Mouse (Mus musculus) CH12.LX (cell line): ENCODE results near the gene Dmac2. TPM values are rescaled to one million over a fixed set of nuclear protein-coding genes. Genes with fewer than 3 reads are reported as not detected.

Experiments
- DNase-seq: peaks from one replicate; pipeline ENCODE4 v3.0.0-alpha.2; 2013; ENCODE audit errors: extremely low read depth
- H3K27ac ChIP-seq: 2 replicates; pipeline ENCODE4 v1.5.1; 2012; ENCODE audit warnings: low read depth, mild to moderate bottlenecking, control low read depth, moderate library complexity; ENCODE audit not compliant: insufficient read depth
- H3K27me3 ChIP-seq: replicated peaks from 2 replicates; pipeline ENCODE3; 2012; ENCODE audit warnings: inconsistent platforms
- H3K36me3 ChIP-seq, 2 experiments: replicated peaks in 1 of 2; 2 replicates each; pipeline versions ENCODE3 to v1.6.1; 2012; ENCODE audit warnings: inconsistent platforms in 1 of 2, low read length in 1 of 2, mild to moderate bottlenecking in 1 of 2, mixed read lengths in 1 of 2, moderate library complexity in 1 of 2; ENCODE audit not compliant: control insufficient read depth in 1 of 2, insufficient read depth in 1 of 2
- H3K4me1 ChIP-seq, 2 experiments: 2 replicates each; pipeline ENCODE4 v1.6.1; 2012; ENCODE audit warnings: inconsistent platforms in 1 of 2, moderate library complexity in 1 of 2; ENCODE audit not compliant: insufficient read depth in 2 of 2, control insufficient read depth in 1 of 2
- H3K4me2 ChIP-seq: 2 replicates; pipeline ENCODE4 v1.6.1; 2012; ENCODE audit warnings: low read depth, mild to moderate bottlenecking, control low read depth; ENCODE audit not compliant: poor library complexity, insufficient read depth, severe bottlenecking
- H3K4me3 ChIP-seq, 3 experiments: fragments of 150-350 bp in 1 of 3; sonication (generic) in 1 of 3; replicated peaks in 1 of 3; 2 replicates each; pipeline versions ENCODE3 to v1.5.1; 2011 to 2012; ENCODE audit warnings: low read depth in 2 of 3, low read length in 2 of 3, mild to moderate bottlenecking in 2 of 3, moderate library complexity in 2 of 3, control low read depth in 1 of 3, improper control_type of control experiment in 1 of 3, inconsistent platforms in 1 of 3, mixed read lengths in 1 of 3; ENCODE audit not compliant: poor library complexity in 1 of 3
- H3K79me2 ChIP-seq: replicated peaks from 2 replicates; pipeline ENCODE4 v1.6.1; 2012; ENCODE audit warnings: mild to moderate bottlenecking, moderate library complexity; ENCODE audit not compliant: control insufficient read depth, poor library complexity, insufficient read depth, severe bottlenecking; ENCODE audit errors: extremely low read depth
- H3K9ac ChIP-seq: 2 replicates; pipeline ENCODE4 v1.6.1; 2012; ENCODE audit warnings: low read depth, mild to moderate bottlenecking, control low read depth, moderate library complexity; ENCODE audit not compliant: insufficient read depth
- H3K9me3 ChIP-seq: replicated peaks from 2 replicates; pipeline ENCODE3; 2012; ENCODE audit warnings: low read length, inconsistent platforms, mixed read lengths
- BHLHE40 ChIP-seq: IDR thresholded peaks from 2 replicates; pipeline ENCODE4 v1.6.1; 2011; ENCODE audit warnings: mild to moderate bottlenecking, low read depth, low read length, improper control_type of control experiment
- CHD1 ChIP-seq: IDR thresholded peaks from 2 replicates; pipeline ENCODE4 v1.6.1; 2012; ENCODE audit warnings: low read depth, low read length, improper control_type of control experiment, inconsistent platforms
- CTCF ChIP-seq, 2 experiments: IDR thresholded peaks in 1 of 2; conservative IDR thresholded peaks in 1 of 2; 2 replicates each; pipeline ENCODE4 v1.5.1; 2011 to 2012; ENCODE audit warnings: low read depth in 2 of 2, low read length in 2 of 2, improper control_type of control experiment in 1 of 2, inconsistent platforms in 1 of 2, mild to moderate bottlenecking in 1 of 2, moderate library complexity in 1 of 2
- E2F4 ChIP-seq: IDR thresholded peaks from 2 replicates; pipeline ENCODE4 v1.6.1; 2011; ENCODE audit warnings: low read depth, low read length, improper control_type of control experiment; ENCODE audit not compliant: insufficient replicate concordance
- EP300 ChIP-seq: IDR thresholded peaks from 2 replicates; pipeline ENCODE4 v1.6.1; 2011; ENCODE audit warnings: low read length, improper control_type of control experiment
- ETS1 ChIP-seq: conservative IDR thresholded peaks from 2 replicates; pipeline ENCODE4 v1.6.1; 2012; ENCODE audit warnings: low read depth, mild to moderate bottlenecking, inconsistent platforms, low read length, improper control_type of control experiment, moderate library complexity
- HCFC1 ChIP-seq: IDR thresholded peaks from 2 replicates; pipeline ENCODE4 v1.6.1; 2012; ENCODE audit warnings: low read depth, mild to moderate bottlenecking, inconsistent platforms, low read length, improper control_type of control experiment
- IRF4 ChIP-seq: IDR thresholded peaks from 2 replicates; pipeline ENCODE4 v1.6.1; 2014; ENCODE audit warnings: low read depth, mild to moderate bottlenecking, inconsistent platforms, low read length, improper control_type of control experiment
- JUN ChIP-seq: IDR thresholded peaks from 2 replicates; pipeline ENCODE4 v1.6.1; 2011; ENCODE audit warnings: low read depth, mild to moderate bottlenecking, low read length, improper control_type of control experiment, moderate library complexity; ENCODE audit not compliant: insufficient read depth
- JUND ChIP-seq: conservative IDR thresholded peaks from 2 replicates; pipeline ENCODE4 v1.6.1; 2011; ENCODE audit warnings: low read depth, low read length, improper control_type of control experiment
- KAT2A ChIP-seq: IDR thresholded peaks from 2 replicates; pipeline ENCODE4 v1.6.1; 2012; ENCODE audit warnings: low read length, improper control_type of control experiment, inconsistent platforms; ENCODE audit not compliant: insufficient replicate concordance
- MAX ChIP-seq: IDR thresholded peaks from 2 replicates; pipeline ENCODE4 v1.6.1; 2011; ENCODE audit warnings: low read length, improper control_type of control experiment
- NRF1 ChIP-seq: IDR thresholded peaks from 2 replicates; pipeline ENCODE4 v1.6.1; 2014; ENCODE audit warnings: low read depth, mild to moderate bottlenecking, inconsistent platforms, low read length, improper control_type of control experiment, moderate library complexity
- POLR2A ChIP-seq: IDR thresholded peaks from 2 replicates; pipeline ENCODE4 v1.6.1; 2011; ENCODE audit warnings: low read depth, mild to moderate bottlenecking, improper control_type of control experiment, low read length
- POLR2AphosphoS2 ChIP-seq: IDR thresholded peaks from 2 replicates; pipeline ENCODE4 v1.6.1; 2011; ENCODE audit warnings: low read depth, low read length, improper control_type of control experiment
- RAD21 ChIP-seq: IDR thresholded peaks from 2 replicates; pipeline ENCODE4 v1.6.1; 2011; ENCODE audit warnings: low read depth, mild to moderate bottlenecking, low read length, improper control_type of control experiment, moderate library complexity
- SIN3A ChIP-seq: IDR thresholded peaks from 2 replicates; pipeline ENCODE4 v1.6.1; 2012; ENCODE audit warnings: low read length, improper control_type of control experiment, inconsistent platforms
- UBTF ChIP-seq: IDR thresholded peaks from 2 replicates; pipeline ENCODE4 v1.6.1; 2012; ENCODE audit warnings: low read depth, mild to moderate bottlenecking, inconsistent platforms, low read length, improper control_type of control experiment, moderate library complexity
- USF1 ChIP-seq: IDR thresholded peaks from 2 replicates; pipeline ENCODE4 v1.6.1; 2014; ENCODE audit warnings: low read depth, mild to moderate bottlenecking, inconsistent platforms, low read length, improper control_type of control experiment
- ZNF384 ChIP-seq: IDR thresholded peaks from 2 replicates; pipeline ENCODE4 v1.6.1; 2012; ENCODE audit warnings: low read depth, low read length, improper control_type of control experiment, inconsistent platforms
- dilution Hi-C: fragments of 300-500 bp; cut with MboI; formaldehyde crosslinking; loops from 2 replicates; pipeline ENCODE4 v1.14.3; 2020; ENCODE audit warnings: low sequenced_read_pairs; ENCODE audit not compliant: extremely low pct_unique_long_range_greater_than_20kb, extremely low pct_ligation_motif_present
- in situ Hi-C: fragments of 300-500 bp; cut with MboI; formaldehyde crosslinking; loops from 3 replicates; pipeline ENCODE4 v1.14.3; 2019; ENCODE audit warnings: low sequenced_read_pairs, low pct_ligation_motif_present, low pct_unique_long_range_greater_than_20kb, mixed read lengths
- polyA plus RNA-seq: library from polyadenylated mRNA; unstranded; fragments of >175 nt; gene quantifications from 2 replicates; pipeline ENCODE4 v1.2.1, GENCODE M21; 2012; ENCODE audit warnings: low read depth; ENCODE audit not compliant: insufficient read length
- total RNA-seq, 2 experiments: library from RNA; depleted of rRNA; stranded (reverse); fragments of 300-350 nt in 1 of 2; fragments of >200 nt in 1 of 2; gene quantifications; 2 replicates each; pipeline ENCODE4 v1.2.3; 2012 to 2014

Dmac2 gene
- total and polyA plus RNA-seq, 3 experiments: 18.7 to 35.0 (median 19.8) TPM

- H3K4me2 ChIP-seq: no peak overlapping the region
- no peak overlapping the region for H3K9ac ChIP-seq
- H3K79me2 ChIP-seq: no peaks in the 10 kb centered on the region
- in situ Hi-C loops (no loop called here), dilution Hi-C loops (no loop called here)
- TF ChIP-seq JUN (no peak), IRF4 (no peak), EP300 (no peak), POLR2AphosphoS2 (no peak), BHLHE40 (no peak), UBTF (no peak), JUND (no peak), CHD1 (no peak), ZNF384 (no peak), POLR2A (no peak), RAD21 (no peak), HCFC1 (no peak), NRF1 (no peak), ETS1 (no peak), MAX (no peak), CTCF (conservative IDR thresholded peaks at IDR 0.05 in 1 of 2, IDR thresholded peaks at IDR 0.05 in 1 of 2; ENCODE audit: low read depth in 2 of 2, low read length in 2 of 2) (no peak), USF1 (no peak), KAT2A (no peak), SIN3A (no peak)
- H3K36me3 ChIP-seq: peaks cover 24 to 60% of the 10 kb centered on the region in 2 experiments
- DNase-seq: no peak
- H3K4me3 ChIP-seq: no peak overlapping the region
- H3K4me1 ChIP-seq: peaks cover 4 to 12% of the 10 kb centered on the region in 2 experiments
- no peak overlapping the region for H3K27ac ChIP-seq
- no peaks in the 10 kb centered on the region for H3K9me3 ChIP-seq
- no peaks in the 10 kb centered on the region for H3K27me3 ChIP-seq
These were observed 4.7 kb downstream of the Dmac2 start for GRCm38 (mm10) chr7:25623857-25624370.

- in situ Hi-C loops: no loop called here
- DNase-seq: no peak
- TF ChIP-seq POLR2AphosphoS2: no peak
- TF ChIP-seq E2F4: no peak
- peaks cover 4 to 10% of the 10 kb centered on the region in 2 experiments for H3K4me1 ChIP-seq
- no peak overlapping the region for H3K9ac ChIP-seq
- H3K27ac ChIP-seq: no peak overlapping the region
- H3K4me2 ChIP-seq: no peak overlapping the region
- no peaks in the 10 kb centered on the region for H3K79me2 ChIP-seq
- H3K27me3 ChIP-seq: no peaks in the 10 kb centered on the region
- H3K9me3 ChIP-seq: no peaks in the 10 kb centered on the region
- dilution Hi-C loops: no loop called here
- peaks cover 24 to 65% of the 10 kb centered on the region in 2 experiments for H3K36me3 ChIP-seq
- H3K4me3 ChIP-seq: no peak overlapping the region
These were observed 5.6 kb downstream of the Dmac2 start for GRCm38 (mm10) chr7:25624851-25625250.
